Mouse (Mus musculus) neural tube, embryonic 15.5 days (tissue): Measurements from ENCODE around the gene Zfp639. TPM values are rescaled to one million over a fixed set of nuclear protein-coding genes. Genes with fewer than 3 reads are reported as not detected.
A peak's percentile ranks its signal among the peaks of the same experiment; 100 is the strongest.

ENCODE experiments used
- ATAC-seq: fragments of 200-750 bp; cut with Nextera tagmentation; 2 replicates; pipeline ENCODE4 v1.8.0; 2017; ENCODE audit warnings: mild to moderate bottlenecking, moderate TSS enrichment, moderate library complexity; ENCODE audit not compliant: low FRiP score
- H3K27ac ChIP-seq: fragments of 300-500 bp; sonication (generic); replicated peaks from 2 replicates; pipeline ENCODE4 v1.5.1; 2015; ENCODE audit warnings: mild to moderate bottlenecking, inconsistent platforms
- H3K27me3 ChIP-seq: fragments of 300-500 bp; sonication (generic); replicated peaks from 2 replicates; pipeline ENCODE4 v1.6.1; 2015; ENCODE audit warnings: inconsistent platforms
- H3K36me3 ChIP-seq: fragments of 300-500 bp; sonication (generic); 2 replicates; pipeline ENCODE4 v1.6.1; 2015; ENCODE audit warnings: inconsistent platforms
- H3K4me1 ChIP-seq: fragments of 300-500 bp; sonication (generic); 2 replicates; pipeline ENCODE4 v1.6.1; 2015; ENCODE audit warnings: inconsistent platforms
- H3K4me2 ChIP-seq: fragments of 300-500 bp; sonication (generic); 2 replicates; pipeline ENCODE4 v1.6.1; 2015; ENCODE audit warnings: inconsistent platforms, mild to moderate bottlenecking, moderate library complexity
- H3K4me3 ChIP-seq: fragments of 300-500 bp; sonication (generic); replicated peaks from 2 replicates; pipeline ENCODE4 v1.5.1; 2015; ENCODE audit warnings: mild to moderate bottlenecking, inconsistent platforms
- H3K9ac ChIP-seq: fragments of 300-500 bp; sonication (generic); replicated peaks from 2 replicates; pipeline ENCODE4 v1.6.1; 2015; ENCODE audit warnings: mild to moderate bottlenecking, inconsistent platforms
- H3K9me3 ChIP-seq: fragments of 300-500 bp; sonication (generic); replicated peaks from 2 replicates; pipeline ENCODE4 v1.6.1; 2016; ENCODE audit warnings: inconsistent platforms
- WGBS: fragments of 180-500 bp; shearing (Covaris S2); methylation state at CpG from one replicate; pipeline ENCODE4 v1.1.7; 2015; ENCODE audit warnings: mixed read lengths; 5-methylcytosine and 5-hydroxymethylcytosine counted together
- polyA plus RNA-seq: library from polyadenylated mRNA; unstranded; fragments of >200 nt; fragmentation: Nextera tagmentation; extraction: Ambion mirVana; gene quantifications from 2 replicates; pipeline ENCODE4 v1.2.1, GENCODE M21; 2015

Gene Zfp639
- polyA plus RNA-seq, 1 experiment from 2014 or later: 40.8 TPM

DNA sequence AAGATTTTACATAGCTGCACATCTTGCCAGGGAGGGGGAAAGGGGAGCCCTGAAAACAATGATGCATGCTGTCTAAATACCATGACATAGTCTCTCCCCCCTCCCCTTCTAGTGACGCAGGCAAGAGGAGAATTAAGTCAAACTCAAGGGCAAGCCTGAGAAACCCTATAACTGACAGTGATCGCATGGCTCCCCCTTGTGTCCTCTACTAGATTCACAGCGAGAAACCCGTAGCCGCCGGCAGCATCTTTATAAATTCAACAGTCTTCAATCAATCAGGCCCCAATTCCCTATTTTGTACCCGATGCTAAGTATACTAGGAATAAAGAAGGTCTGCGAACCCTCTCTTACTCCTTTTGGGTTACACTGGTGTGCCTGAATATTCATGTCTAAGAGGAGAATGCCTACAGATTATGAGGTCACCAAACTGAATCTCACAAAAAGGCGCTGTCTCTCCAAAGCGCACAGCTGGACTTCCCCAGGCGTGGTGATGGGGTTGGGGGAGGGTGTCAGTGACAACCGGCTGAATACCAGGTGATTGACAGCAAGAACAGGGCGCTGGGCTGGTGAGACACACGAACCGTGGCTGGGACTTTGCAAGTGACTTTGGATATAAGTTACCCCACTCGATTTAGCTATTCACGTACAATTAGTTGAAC is 1.3 kb upstream of the Zfp639 start:
- H3K9me3 ChIP-seq: no peaks in the 10 kb centered on the region
- H3K9ac ChIP-seq: no peak overlapping the region
- 0 out of 2 replicates have a peak overlapping the region, but pooled peaks have one; percentile 30 for H3K27ac ChIP-seq
- peak overlapping the region; percentile 20 for H3K4me3 ChIP-seq
- H3K4me1 ChIP-seq: peaks cover 39% of the 10 kb centered on the region
- no peaks in the 10 kb centered on the region for H3K27me3 ChIP-seq
- peak; percentile 36 for ATAC-seq
- no peaks in the 10 kb centered on the region for H3K36me3 ChIP-seq
- 2% methylated on average over 17 of the region's 17 CpGs for whole genome bisulfite sequencing
- H3K4me2 ChIP-seq: peak overlapping the region; percentile 68

DNA sequence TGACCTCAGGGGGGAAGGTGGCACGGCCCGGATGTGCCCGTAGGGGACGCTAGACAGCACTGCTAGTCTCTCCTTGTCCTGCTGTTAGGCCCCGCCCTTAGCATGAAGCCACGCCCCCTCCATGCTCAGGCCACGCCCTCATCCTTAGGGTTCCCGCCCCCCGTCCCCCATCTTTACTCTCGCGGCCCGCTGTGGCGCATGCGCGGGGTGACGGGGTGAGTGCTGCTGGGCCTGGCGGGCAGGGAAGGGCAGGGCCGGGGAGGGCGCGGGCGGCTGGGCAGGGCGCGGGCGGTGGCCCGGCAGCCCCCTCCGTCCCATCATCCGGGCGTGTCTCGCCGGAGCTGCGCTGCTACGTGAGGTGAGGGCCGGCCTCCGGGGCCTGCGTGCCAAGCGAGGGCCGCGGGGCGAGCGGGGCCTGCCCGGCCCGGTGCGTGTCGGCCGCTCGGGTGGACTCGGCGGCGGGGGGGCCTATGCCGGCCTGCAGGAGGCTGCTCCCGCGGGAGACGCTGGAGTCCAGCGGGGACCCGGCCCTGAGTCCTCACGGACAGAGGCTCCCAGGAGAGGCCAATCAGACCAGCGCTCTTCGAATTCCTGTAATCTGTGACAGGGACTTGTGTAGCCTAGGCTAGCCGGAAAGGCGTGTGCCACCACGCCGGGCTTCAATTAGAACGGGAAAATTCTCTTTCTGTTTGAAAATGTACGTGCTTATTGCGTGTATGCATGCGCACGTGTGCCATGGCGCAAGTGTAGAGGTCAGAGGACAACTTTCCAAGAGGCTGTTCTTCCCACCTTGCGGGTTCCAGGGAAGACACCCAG is 524 bp downstream of the Zfp639 start:
- Histone ChIP-seq H3K27ac (peak overlapping the region; percentile 84), H3K4me3 (peak overlapping the region; percentile 94), H3K27me3 (no peaks in the 10 kb centered on the region), H3K4me1 (peaks cover 43% of the 10 kb centered on the region), H3K9ac (peak overlapping the region; percentile 95), H3K9me3 (no peaks in the 10 kb centered on the region), H3K36me3 (0 out of 2 replicates have a peak, but pooled peaks cover under 1% of the 10 kb centered on the region), H3K4me2 (peak overlapping the region; percentile 68)
- WGBS: under 1% methylated on average over 68 of the region's 69 CpGs
- peak; percentile 95 for ATAC-seq

DNA sequence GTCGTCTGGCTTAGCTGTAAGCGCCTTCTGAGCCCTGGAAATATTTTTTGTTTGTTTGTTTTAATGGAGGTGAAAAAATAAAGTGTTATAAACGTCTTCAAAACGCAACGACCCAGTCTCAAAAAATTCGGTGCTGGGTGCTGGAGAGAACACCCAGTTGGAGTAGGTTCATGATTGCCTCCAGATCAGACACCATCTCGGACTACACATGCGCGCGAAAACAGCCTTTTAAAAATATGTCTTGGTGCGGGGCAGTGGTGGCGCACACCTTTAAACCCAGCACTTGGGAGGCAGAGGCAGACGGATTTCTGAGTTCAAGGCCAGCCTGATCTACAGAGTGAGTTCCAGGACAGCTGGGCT is 1.1 kb downstream of the Zfp639 start:
- H3K4me2 ChIP-seq: peak overlapping the region; percentile 68
- WGBS: 7% methylated on average over 13 of the region's 13 CpGs
- peak overlapping the region; percentile 94 for H3K4me3 ChIP-seq
- no peaks in the 10 kb centered on the region for H3K9me3 ChIP-seq
- H3K36me3 ChIP-seq: peaks cover 6% of the 10 kb centered on the region
- peaks cover 48% of the 10 kb centered on the region for H3K4me1 ChIP-seq
- H3K9ac ChIP-seq: peak overlapping the region; percentile 95
- no peak for ATAC-seq
- H3K27me3 ChIP-seq: no peaks in the 10 kb centered on the region
- peak overlapping the region; percentile 84 for H3K27ac ChIP-seq

DNA sequence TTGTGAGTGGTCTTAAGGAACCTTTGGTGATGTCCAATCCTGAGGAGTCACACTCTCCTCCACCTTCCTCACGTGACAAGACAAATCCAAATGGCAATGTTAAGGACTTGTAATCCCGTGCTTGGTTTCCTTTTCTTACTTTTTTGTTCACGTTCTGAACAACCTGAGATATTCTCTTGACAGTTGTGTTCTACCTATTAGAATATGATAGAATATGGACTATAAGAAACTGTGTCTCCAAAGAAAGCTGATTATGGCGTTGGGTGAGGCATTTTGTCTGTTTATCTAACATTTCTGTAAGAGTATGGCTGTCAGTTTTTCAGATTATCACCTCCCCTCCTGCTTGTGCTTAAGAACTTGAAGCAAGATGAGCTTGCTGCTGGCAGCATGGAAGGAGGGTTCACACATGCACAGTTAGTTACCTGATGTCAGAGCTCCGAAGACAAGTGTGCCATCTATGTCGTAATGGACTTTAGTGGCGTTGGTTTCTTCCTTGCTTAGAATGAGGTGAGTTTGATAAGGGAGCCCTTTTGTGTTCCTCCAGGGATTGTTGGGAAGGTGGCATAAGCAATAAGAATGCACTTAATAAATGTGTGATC is 2.7 kb downstream of the Zfp639 start:
- no peaks in the 10 kb centered on the region for H3K27me3 ChIP-seq
- H3K9me3 ChIP-seq: no peaks in the 10 kb centered on the region
- H3K4me2 ChIP-seq: no peak overlapping the region
- ATAC-seq: no peak
- H3K36me3 ChIP-seq: peaks cover 21% of the 10 kb centered on the region
- peaks cover 48% of the 10 kb centered on the region for H3K4me1 ChIP-seq
- WGBS: 89% methylated on average over 7 of the region's 7 CpGs
- no peak overlapping the region for H3K4me3 ChIP-seq
- H3K27ac ChIP-seq: no peak overlapping the region
- no peak overlapping the region for H3K9ac ChIP-seq

DNA sequence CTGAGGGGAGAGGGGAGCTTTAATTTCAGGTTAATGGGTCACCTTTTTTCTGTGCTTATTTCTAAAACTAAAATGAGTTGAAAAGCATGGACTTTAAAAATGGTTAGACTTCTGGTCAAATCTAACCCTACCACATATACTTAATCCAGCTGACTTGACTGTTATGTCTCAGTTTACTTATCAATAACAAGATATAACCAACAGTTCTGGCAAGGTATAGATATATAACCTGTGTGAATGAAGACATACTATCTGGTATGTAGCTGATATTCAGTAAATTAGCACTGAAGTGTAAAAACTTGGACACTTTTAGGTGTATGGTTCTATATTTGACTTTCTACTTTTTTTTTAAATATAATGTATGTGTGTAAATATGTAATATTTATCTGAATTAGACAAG is 3.5 kb downstream of the Zfp639 start:
- Histone ChIP-seq H3K9me3 (no peaks in the 10 kb centered on the region), H3K4me2 (no peak overlapping the region), H3K27ac (no peak overlapping the region), H3K4me3 (no peak overlapping the region), H3K27me3 (no peaks in the 10 kb centered on the region), H3K36me3 (peaks cover 26% of the 10 kb centered on the region), H3K9ac (no peak overlapping the region), H3K4me1 (peaks cover 47% of the 10 kb centered on the region)
- ATAC-seq: no peak

DNA sequence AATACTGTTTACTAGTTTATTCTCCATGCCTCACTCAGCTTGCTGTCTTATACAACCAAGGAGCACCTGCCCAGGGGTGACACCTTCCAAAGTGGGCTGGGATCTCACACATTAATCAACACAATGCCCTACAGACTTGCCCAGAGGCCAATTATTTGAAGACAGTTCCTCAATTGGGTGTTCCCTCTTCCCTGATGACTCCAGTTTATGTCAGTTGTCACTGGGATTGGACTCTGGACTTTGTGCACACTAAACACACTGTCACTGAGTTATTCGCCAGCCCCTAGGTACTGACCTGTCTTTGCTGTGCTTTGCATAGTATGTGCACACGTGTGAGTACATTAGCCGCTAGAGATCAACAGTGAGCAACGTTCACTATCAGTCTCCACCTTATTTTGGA is 17.1 kb downstream of the Zfp639 start:
- ATAC-seq: no peak
- H3K9ac ChIP-seq: no peak overlapping the region
- 95% methylated on average over 4 of the region's 4 CpGs for WGBS

DNA sequence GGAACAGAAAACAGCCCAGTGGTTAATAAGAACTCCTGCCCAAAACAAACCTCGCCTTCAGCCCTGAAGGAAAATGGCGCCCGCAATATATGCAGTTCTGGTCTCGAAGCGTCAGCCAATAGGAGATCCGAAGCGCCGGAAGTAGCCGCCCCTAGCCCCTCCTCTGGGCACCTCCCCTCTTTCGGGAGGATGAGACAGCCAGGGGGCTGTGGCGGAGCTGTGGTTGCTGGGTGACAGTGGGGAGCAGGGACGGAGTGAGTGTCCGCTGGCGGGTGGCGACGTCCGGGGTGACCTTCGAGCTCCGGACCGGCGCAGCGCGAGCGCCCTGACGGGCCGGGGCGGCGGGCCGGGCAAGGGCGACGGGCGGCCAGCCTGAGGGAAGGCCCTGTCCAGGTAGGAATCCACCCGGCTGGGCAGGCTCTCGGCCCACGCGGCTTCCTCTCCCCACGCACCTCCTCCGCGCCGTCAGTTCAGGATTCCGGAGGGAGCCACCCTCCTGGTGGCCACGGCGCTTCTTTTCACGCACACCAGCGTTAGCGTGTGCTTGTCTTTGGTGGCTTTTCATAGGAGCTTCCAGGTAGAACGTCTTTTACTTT is 19.3 kb downstream of the Zfp639 start, which contains the start of gene Mfn1:
Gene Mfn1, plus strand, starts transcription at position 163 of the 596 bp plus-strand sequence.
- peak within 1 kb of the TSS; percentile 89 for H3K27ac ChIP-seq
- H3K9me3 ChIP-seq: no peaks in the 10 kb centered on the region
- peak; percentile 100 for ATAC-seq
- peaks cover 18% of the 10 kb centered on the region for H3K36me3 ChIP-seq
- no peaks in the 10 kb centered on the region for H3K27me3 ChIP-seq
- H3K4me3 ChIP-seq: peak within 1 kb of the TSS; percentile 93
- peaks cover 14% of the 10 kb centered on the region for H3K4me1 ChIP-seq
- peak within 1 kb of the TSS; percentile 62 for H3K4me2 ChIP-seq
- WGBS: under 1% methylated on average over 43 of the region's 47 CpGs
- H3K9ac ChIP-seq: peak within 1 kb of the TSS; percentile 82

More for the DNA sequence above, 17.1 kb downstream of the Zfp639 start:
- Histone ChIP-seq H3K27ac (no peak overlapping the region), H3K4me1 (peaks cover 14% of the 10 kb centered on the region), H3K9me3 (no peaks in the 10 kb centered on the region), H3K36me3 (peaks cover 20% of the 10 kb centered on the region), H3K27me3 (no peaks in the 10 kb centered on the region), H3K4me3 (no peak overlapping the region), H3K4me2 (no peak overlapping the region)

DNA sequence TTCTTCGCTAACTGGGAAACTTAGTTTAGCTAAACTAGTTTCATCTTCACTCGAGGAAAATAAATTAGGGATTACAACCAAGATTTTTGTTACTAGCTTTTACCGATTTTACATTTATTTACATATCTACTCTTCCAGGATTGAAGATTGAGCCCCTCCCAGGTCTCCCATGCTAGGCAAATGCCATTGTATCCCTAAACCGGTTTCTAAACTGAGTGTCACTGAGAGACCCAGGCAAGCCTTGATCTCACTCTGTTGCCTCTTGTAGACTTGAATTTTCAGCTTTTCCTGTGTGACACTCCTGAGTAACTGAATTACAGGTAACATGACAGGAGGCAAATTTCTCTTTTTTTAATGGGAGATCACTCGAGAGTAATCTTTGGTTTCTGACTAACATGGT is 20.0 kb downstream of the Zfp639 start:
- Histone ChIP-seq H3K4me2 (peak overlapping the region; percentile 62), H3K27me3 (no peaks in the 10 kb centered on the region), H3K9me3 (no peaks in the 10 kb centered on the region), H3K4me1 (peaks cover 14% of the 10 kb centered on the region), H3K36me3 (peaks cover 24% of the 10 kb centered on the region), H3K4me3 (peak overlapping the region; percentile 93), H3K9ac (peak overlapping the region; percentile 82), H3K27ac (no peak overlapping the region; the same call in 1 of the 2 replicates)
- no peak for ATAC-seq
- 17% methylated on average over 5 of the region's 5 CpGs for WGBS

DNA sequence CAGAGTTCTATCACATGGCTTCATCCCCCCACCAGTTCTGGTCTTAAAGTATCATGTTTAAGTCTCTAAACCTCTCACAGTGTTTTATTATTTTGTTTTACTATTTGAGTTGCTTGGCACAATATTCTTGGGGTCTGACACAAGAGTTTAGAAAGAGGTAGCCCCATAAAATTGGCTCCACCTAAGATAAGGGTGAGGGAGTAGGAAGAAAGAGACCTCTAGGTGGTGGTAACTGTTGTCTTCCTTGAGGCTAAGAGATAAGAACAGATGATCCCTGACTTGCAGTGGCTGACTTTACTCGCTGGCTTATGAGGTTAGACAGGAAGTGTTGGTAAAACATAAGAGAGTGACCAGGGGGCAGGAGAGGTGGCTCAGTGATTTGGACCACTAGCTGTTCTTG is 25.6 kb downstream of the Zfp639 start:
- no peak overlapping the region for H3K27ac ChIP-seq
- H3K36me3 ChIP-seq: peaks cover 55% of the 10 kb centered on the region
- WGBS: 73% methylated on average over 1 of the region's 1 CpGs

DNA sequence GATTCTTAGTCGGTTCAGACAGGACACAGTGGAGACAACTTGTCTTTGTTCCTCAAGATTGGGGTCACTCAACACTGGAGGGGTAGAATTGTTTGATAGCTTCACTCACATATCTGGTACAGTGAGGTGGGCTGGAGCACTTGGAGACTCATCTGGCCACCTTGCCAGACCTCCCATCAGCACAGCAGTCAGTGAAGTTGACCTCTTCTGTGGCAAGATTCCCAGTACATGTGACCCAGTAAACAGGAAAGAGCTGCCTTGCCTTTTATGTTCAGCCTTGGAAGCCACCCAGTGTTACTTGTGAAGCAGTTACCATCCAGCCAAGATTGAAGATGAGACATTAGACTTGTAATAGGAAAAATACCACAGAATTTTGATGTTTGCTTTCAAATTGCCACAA is 27.5 kb downstream of the Zfp639 start:
- H3K4me2 ChIP-seq: no peak overlapping the region
- no peak overlapping the region for H3K27ac ChIP-seq
- H3K4me3 ChIP-seq: no peak overlapping the region
- peaks cover 59% of the 10 kb centered on the region for H3K36me3 ChIP-seq
- ATAC-seq: no peak
- H3K9me3 ChIP-seq: no peaks in the 10 kb centered on the region
- WGBS: 24% methylated on average over 1 of the region's 1 CpGs
- no peaks in the 10 kb centered on the region for H3K27me3 ChIP-seq
- H3K4me1 ChIP-seq: no peaks in the 10 kb centered on the region
- H3K9ac ChIP-seq: no peak overlapping the region

More for the DNA sequence above, 25.6 kb downstream of the Zfp639 start:
- H3K27me3 ChIP-seq: no peaks in the 10 kb centered on the region
- ATAC-seq: no peak
- peaks cover 7% of the 10 kb centered on the region; the same call in 1 of the 2 replicates for H3K4me1 ChIP-seq
- no peak overlapping the region for H3K9ac ChIP-seq
- no peaks in the 10 kb centered on the region for H3K9me3 ChIP-seq
- no peak overlapping the region for H3K4me2 ChIP-seq
- no peak overlapping the region for H3K4me3 ChIP-seq

DNA sequence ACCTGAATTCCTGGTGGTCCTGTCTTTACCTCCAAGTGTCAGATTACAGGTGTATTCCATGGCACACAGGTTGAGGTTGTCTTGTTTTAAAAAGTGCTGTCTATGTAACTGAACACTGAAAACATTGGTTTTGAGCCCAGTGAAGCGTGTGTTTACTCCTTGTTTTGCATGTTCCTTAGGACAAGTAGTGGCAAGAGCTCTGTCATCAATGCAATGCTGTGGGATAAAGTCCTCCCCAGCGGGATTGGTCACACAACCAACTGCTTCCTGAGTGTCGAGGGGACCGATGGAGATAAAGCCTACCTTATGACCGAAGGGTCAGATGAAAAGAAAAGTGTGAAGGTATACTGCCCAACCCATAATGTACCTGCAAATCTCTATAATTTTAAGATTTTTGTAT is 28.0 kb downstream of the Zfp639 start:
- ATAC-seq: no peak
- WGBS: 95% methylated on average over 5 of the region's 5 CpGs
- no peaks in the 10 kb centered on the region for H3K4me1 ChIP-seq
- no peak overlapping the region for H3K27ac ChIP-seq
- no peak overlapping the region for H3K9ac ChIP-seq
- H3K27me3 ChIP-seq: no peaks in the 10 kb centered on the region
- H3K36me3 ChIP-seq: peaks cover 58% of the 10 kb centered on the region
- no peaks in the 10 kb centered on the region for H3K9me3 ChIP-seq
- no peak overlapping the region for H3K4me3 ChIP-seq
- no peak overlapping the region for H3K4me2 ChIP-seq
